Mouse (Mus musculus) macrophage (primary cell): ENCODE measurements around the gene Gimap5. TPM values are rescaled to one million over a fixed set of nuclear protein-coding genes. Genes with fewer than 3 reads are reported as not detected.

ENCODE experiments used
- polyA plus RNA-seq: library from polyadenylated mRNA; stranded (reverse); fragments of 250-400 nt; gene quantifications from 3 replicates; pipeline ENCODE4 v1.2.4, GENCODE M21; 2018; ENCODE audit warnings: inconsistent platforms

Gene Gimap5
- polyA plus RNA-seq, 1 experiment from 2014 or later = not detected

Other genes with a start within 250 kb of the Gimap5 start
- gene Atp6v0e2, start 208.6 kb upstream of the Gimap5 start, polyA plus RNA-seq = 0.20 TPM in 1 of 3 replicates, not detected in the others
- gene Lrrc61, start 191.4 kb upstream of the Gimap5 start, polyA plus RNA-seq = 15.1 to 31.1 TPM (median 17.8 TPM) in 3 replicates
- gene Rarres2, start 173.4 kb upstream of the Gimap5 start, polyA plus RNA-seq = not detected in 3 replicates
- not detected in 3 replicates for gene Gm45021, start 156.6 kb upstream of the Gimap5 start, polyA plus RNA-seq
- gene Repin1, start 152.3 kb upstream of the Gimap5 start, polyA plus RNA-seq = 5.1 to 7.5 TPM (median 7.1 TPM) in 3 replicates
- not detected in 3 replicates for gene Gm44965, start 152.3 kb upstream of the Gimap5 start, polyA plus RNA-seq
- 1.2 to 1.9 TPM (median 1.3 TPM) in 3 replicates for gene Zfp775, start 144.1 kb upstream of the Gimap5 start, polyA plus RNA-seq
- 0.04 TPM in 1 of 3 replicates, not detected in the others for gene AI854703, start 119.4 kb upstream of the Gimap5 start, polyA plus RNA-seq
- gene Gimap8, start 99.0 kb upstream of the Gimap5 start, polyA plus RNA-seq = 0.19 TPM in 1 of 3 replicates, not detected in the others
- gene Gimap9, start 70.1 kb upstream of the Gimap5 start, polyA plus RNA-seq = 0.13 to 0.43 TPM in 2 of 3 replicates, not detected in the other
- 0.22 to 1.1 TPM (median 0.44 TPM) in 3 replicates for gene Gimap4, start 61.6 kb upstream of the Gimap5 start, polyA plus RNA-seq
- gene Gimap6, start 38.0 kb upstream of the Gimap5 start, polyA plus RNA-seq = 0.79 to 2.1 TPM in 2 of 3 replicates, not detected in the other
- not detected in 3 replicates for gene Gm28053, start 27.6 kb upstream of the Gimap5 start, polyA plus RNA-seq
- 0.37 TPM in 1 of 3 replicates, not detected in the others for gene Gimap7, start 27.6 kb upstream of the Gimap5 start, polyA plus RNA-seq
- gene Gimap1, start 7.1 kb upstream of the Gimap5 start, polyA plus RNA-seq = not detected in 3 replicates
- 0.32 TPM in 1 of 3 replicates, not detected in the others for gene Gimap3, start 24.7 kb downstream of the Gimap5 start, polyA plus RNA-seq
- 11.9 to 62.5 TPM (median 19.0 TPM) in 3 replicates for gene Tmem176a, start 94.7 kb downstream of the Gimap5 start, polyA plus RNA-seq
- gene Tmem176b, start 95.3 kb downstream of the Gimap5 start, polyA plus RNA-seq = 20.8 to 122 TPM (median 51.6 TPM) in 3 replicates
- not detected in 3 replicates for gene Aoc1, start 126.7 kb downstream of the Gimap5 start, polyA plus RNA-seq
- gene 1600015I10Rik, start 183.7 kb downstream of the Gimap5 start, polyA plus RNA-seq = not detected in 3 replicates
- not detected in 3 replicates for gene Doxl2, start 228.8 kb downstream of the Gimap5 start, polyA plus RNA-seq
- not detected in 3 replicates for gene Svs1, start 240.7 kb downstream of the Gimap5 start, polyA plus RNA-seq